Mouse (Mus musculus) erythroid progenitor cell, adult 5-6 weeks (primary cell): ENCODE measurements around the gene F2rl3. TPM values are rescaled to one million over a fixed set of nuclear protein-coding genes. Genes with fewer than 3 reads are reported as not detected.
A peak's percentile ranks its signal among the peaks of the same experiment; 100 is the strongest.

Experiments
- ATAC-seq: replicated peaks from 2 replicates; pipeline ENCODE4 v1.8.0; 2016; ENCODE audit warnings: moderate number of reproducible peaks, mild to moderate bottlenecking, moderate TSS enrichment, inconsistent platforms; ENCODE audit not compliant: poor library complexity, low FRiP score, severe bottlenecking
- total RNA-seq, 2 experiments: library from RNA; stranded (forward) in 1 of 2; stranded (reverse) in 1 of 2; fragments of 150-400 nt in 1 of 2; fragments of 186-747, 209-891 nt in 1 of 2; gene quantifications; 2 replicates each; pipeline versions ENCODE4 v1.2.3 to v1.2.4; 2015 to 2017; ENCODE audit warnings: low replicate concordance in 2 of 2

Gene F2rl3
- not detected in 2 replicates for total RNA-seq (2015; ENCODE audit: low replicate concordance)
- total RNA-seq (2017; ENCODE audit: low replicate concordance) = not detected in 2 replicates

DNA sequence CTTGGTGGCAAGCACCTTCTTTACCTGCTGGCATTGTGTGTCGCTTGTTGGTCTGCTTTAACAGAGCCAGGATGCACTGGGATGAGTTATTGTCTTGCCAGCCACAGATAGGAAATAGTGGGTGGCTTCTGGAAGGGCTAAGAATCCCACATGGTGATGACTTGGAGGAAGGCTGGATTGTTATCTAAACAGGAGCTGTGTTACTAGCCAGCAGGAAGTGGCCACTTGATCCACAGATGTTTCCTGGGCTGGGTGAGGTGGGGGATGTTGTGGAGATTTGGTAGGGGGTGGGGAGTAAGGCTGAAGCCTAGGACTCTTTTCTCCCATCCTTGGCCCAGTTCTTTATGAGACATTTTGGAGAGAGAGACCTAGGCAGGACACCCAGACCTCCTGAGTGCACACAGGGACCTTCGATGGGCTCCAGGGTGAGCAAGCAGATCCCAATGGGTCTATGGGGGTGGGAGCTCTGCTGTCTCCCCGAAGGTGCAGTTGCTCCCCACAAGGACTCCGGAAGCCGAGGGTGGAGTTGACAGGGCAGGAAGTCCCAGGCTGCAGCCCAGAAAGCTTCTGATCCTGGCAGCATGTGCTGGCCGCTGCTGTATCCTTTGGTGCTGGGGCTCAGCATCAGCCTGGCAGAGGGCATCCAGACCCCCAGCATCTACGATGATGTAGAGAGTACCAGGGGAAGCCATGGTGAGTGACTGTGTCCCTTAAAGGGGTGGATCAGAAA, at the start of gene F2rl3:
Gene F2rl3, plus strand, starts transcription at position 559 of the 730 bp plus-strand sequence.
- ATAC-seq = no peak

GRCm38 (mm10) chr8:72712569-72712968, 49.1 kb upstream of the F2rl3 start:
- no peak for ATAC-seq

GRCm38 (mm10) chr8:72716594-72716993, 45.1 kb upstream of the F2rl3 start:
- ATAC-seq = peak; percentile 46; the same call in 1 of the 2 replicates

DNA sequence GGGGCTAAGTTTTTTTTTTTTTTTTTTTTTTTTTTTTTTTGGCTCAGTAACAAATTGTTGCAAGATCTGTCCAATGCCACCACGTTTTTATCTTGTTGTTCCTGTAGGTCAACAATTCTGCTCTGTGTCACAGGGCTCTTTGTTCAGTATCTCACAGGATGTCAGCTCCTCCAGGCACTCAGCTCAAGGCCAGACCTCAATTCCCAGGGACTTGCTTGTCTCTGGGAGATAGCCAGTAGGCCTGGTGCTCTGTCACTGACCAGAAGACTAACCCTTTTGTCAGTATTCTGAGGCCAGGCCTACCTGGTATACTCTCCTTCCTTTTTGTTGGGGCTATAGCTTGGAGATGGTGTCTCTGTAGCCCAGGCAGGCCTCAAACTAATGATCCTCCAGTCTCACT, 41.1 kb upstream of the F2rl3 start:
- ATAC-seq = no peak

GRCm38 (mm10) chr8:72722769-72723650, 38.7 kb upstream of the F2rl3 start, which contains the start of gene Sin3b:
Sin3b (plus strand) TSS chr8:72723285.
- peak; percentile 99 for ATAC-seq

GRCm38 (mm10) chr8:72723651-72724001, 38.1 kb upstream of the F2rl3 start:
- peak; percentile 41 for ATAC-seq

- ATAC-seq = no peak
Measured at GRCm38 (mm10) chr8:72728636-72729035, 33.0 kb upstream of the F2rl3 start.

DNA sequence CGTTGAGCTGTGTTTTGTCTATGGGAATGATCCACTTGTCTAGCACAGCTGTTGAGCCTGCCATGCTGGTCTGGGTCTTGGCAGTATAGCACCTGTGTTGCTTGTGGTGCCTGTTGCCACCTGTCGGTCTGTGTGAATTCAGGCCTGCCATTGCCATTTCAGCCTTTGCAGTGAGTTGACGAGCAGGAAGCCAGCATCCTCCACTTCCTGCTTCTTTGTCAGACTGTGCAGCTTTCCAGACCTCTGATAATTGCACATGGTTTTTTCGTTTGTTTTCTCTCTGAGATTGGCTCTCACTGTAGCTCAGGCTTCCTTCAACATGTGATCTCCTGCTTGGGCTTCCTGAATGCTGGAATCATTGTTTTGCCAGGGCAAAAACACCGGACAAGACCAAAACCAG, 26.7 kb upstream of the F2rl3 start:
- ATAC-seq = no peak

DNA sequence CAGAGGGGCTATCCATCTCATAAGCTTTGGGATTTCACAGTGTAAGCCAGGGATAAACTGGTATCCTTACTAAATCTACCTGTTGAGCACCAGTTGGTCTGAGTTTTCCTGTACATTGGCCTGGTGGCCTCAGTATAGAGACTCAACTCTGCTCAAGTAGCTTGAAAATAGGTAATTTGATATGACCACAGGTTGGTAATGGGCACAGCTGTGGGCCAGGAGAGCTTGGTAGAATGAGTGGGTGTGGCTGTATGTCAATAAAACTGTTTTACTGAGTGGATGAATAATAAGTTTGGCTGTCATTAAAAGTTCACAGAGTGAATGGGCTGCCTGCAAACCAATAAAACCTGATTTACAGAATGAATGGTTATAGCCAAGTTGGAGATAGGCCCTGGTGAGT, 24.8 kb upstream of the F2rl3 start:
- no peak for ATAC-seq

DNA sequence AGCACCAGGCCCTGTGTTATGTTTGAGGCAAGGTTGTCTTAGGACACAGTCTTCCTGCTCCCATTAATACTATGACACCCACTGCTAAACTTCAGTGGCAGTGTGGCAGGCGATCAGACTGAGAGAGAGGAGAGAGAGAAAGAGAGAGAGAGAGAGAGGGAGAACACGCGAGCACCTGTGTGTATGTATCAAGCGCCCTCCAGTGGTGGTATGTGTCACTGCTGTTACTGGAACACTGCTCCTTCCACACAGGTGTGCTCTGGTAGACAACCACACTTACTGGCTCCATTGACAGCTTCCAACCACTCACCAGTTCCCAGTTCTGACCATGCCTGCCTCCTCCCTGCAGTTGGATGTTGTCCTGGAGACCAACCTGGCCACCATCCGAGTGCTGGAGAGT, 15.6 kb upstream of the F2rl3 start:
- peak; percentile 62; the same call in 1 of the 2 replicates for ATAC-seq

DNA sequence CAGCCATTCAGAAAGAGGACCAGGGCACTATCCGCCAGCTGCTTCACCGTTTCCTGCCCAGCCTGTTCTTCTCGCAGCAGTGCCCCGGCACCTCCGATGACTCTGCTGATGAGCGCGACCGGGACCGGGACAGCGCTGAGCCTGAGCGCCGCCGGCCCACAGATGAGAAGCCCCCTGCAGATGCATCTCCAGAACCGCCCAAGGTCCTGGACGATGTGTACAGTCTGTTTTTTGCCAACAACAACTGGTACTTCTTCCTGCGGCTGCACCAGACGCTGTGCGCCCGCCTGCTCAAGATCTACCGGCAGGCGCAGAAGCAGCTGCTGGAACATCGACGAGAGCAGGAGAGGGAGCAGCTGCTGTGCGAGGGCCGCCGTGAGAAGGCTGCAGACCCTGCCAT, 11.8 kb upstream of the F2rl3 start:
- ATAC-seq = no peak

DNA sequence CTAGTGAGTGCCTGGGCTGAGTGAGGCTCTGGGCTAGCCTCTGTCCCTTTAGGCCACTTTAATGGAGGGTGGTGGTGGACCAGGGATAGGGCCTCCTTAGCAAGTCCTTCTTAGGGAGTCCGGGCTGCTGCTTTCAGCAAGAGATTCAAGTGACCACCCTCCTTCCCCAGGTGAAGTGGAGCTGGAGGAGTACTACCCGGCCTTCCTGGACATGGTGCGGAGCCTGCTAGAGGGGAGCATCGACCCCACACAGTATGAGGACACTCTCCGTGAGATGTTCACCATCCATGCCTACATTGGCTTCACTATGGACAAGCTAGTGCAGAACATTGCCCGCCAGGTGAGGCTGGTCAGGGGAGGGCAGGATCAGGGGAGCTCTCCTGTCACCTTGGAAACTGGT, 11.4 kb upstream of the F2rl3 start:
- no peak for ATAC-seq

- no peak for ATAC-seq
Measured at GRCm38 (mm10) chr8:72751126-72751525, 10.6 kb upstream of the F2rl3 start.

- no peak for ATAC-seq
Measured at GRCm38 (mm10) chr8:72752289-72752688, 9.4 kb upstream of the F2rl3 start.

GRCm38 (mm10) chr8:72753165-72753564, 8.5 kb upstream of the F2rl3 start:
- ATAC-seq = no peak

GRCm38 (mm10) chr8:72753781-72754180, 7.9 kb upstream of the F2rl3 start:
- ATAC-seq = no peak

- ATAC-seq = no peak
Measured at GRCm38 (mm10) chr8:72756031-72756430, 5.6 kb upstream of the F2rl3 start.

- ATAC-seq = peak; percentile 36; the same call in 1 of the 2 replicates
Measured at GRCm38 (mm10) chr8:72756771-72757390, 4.8 kb upstream of the F2rl3 start.

DNA sequence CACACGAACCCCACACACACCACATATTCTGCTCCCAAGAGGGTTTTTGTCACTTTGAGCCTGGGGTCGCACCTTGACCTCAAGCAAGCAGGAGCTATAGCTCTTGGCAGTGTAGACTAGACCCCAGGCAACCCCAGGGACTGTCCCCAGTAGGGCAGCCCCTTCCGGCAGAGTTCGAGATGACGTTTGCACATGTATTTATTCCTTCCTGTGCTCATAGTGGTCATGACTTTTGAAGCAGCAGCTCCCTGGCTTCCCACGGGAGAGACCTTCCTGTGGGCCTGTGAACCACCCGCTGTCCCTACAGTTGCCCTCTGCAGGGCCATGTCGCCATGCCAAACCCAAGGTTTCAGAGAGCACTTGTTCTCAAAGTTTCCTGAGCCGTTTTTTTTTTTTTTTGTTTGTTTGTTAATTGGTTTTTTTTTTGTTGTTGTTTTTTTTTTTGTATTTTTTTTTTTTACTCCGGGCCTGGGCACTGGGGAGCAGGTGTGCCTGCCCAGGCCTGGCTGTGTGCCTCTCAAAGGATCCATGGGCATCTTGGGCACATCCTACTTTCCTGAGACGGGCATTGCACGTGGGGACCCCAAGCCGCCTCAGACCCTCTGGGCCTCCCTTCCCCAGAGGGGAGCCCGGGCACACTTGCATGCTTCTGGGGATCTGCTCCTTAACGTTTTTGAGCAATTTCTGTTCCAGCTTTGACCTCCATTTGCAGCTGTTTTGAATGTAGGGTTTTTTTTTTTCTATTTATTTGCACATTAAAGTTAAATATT, 4.1 kb upstream of the F2rl3 start:
- ATAC-seq = 0 out of 2 replicates have a peak, but pooled peaks have one; percentile 10

DNA sequence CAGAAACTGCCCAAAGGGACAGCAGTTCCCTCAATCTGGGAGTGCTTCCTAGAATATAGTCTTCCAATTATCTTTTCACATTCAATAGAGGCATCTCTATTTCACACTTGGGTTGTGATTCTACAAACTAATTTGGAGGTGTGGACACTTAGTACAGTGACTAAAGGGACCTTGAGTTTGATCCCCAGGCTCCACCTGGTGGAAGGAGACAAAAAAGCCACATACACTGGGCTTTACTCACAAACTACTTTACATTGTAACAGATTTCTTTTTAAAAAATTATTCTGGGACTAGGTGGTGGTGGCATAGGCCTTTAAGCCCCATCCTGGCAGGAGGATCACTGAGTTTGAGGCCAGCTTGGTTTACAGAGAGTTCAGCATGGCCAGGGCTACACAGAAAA, 3.4 kb upstream of the F2rl3 start:
- no peak for ATAC-seq
